In genomic region chr16:13673114-13673513, GRCm38 (mm10) we compare ENCODE assay signal across 8 mouse cellular contexts. TPM values are rescaled to one million over a fixed set of nuclear protein-coding genes. Genes with fewer than 3 reads are reported as not detected.
DNase-seq lines count a peak whose midpoint lies in the region; ATAC-seq and TF ChIP-seq lines count a peak whose summit lies in the region.

No protein-coding gene starts in this region.

- 79% methylated on average over 5 of the region's 5 CpGs for WGBS in heart, embryonic 15.5 days
- WGBS in hindbrain, embryonic 13.5 days, result 79% methylated on average over 5 of the region's 5 CpGs
- 80% methylated on average over 5 of the region's 5 CpGs for WGBS in midbrain, embryonic 10.5 days

- intact Hi-C loops in heart, postnatal 10 days (cut with DNase I), result loop anchor here (5.0 to 10.0 kb wide), 2 partner anchors 229 to 482 kb away; partner anchors contain the start of genes Mpv17l and Pdxdc1
- intact Hi-C loops in gastrocnemius, postnatal 14 days (cut with DNase I; ENCODE audit: low total_unique reads), result no loop called here

- H3K27ac ChIP-seq in heart, embryonic 15.5 days, result no peak overlapping the region
- H3K27ac ChIP-seq in bone marrow macrophage, adult 2 months (ENCODE audit: insufficient read depth, low read depth, low read length), result no peak overlapping the region
- H3K27ac ChIP-seq in hindbrain, embryonic 13.5 days, result no peak overlapping the region
- H3K27ac ChIP-seq in midbrain, embryonic 10.5 days (replicated peaks), result no peak overlapping the region

- H3K9me3 ChIP-seq in heart, embryonic 15.5 days (replicated peaks), result no peaks in the 10 kb centered on the region
- no peaks in the 10 kb centered on the region for H3K9me3 ChIP-seq in hindbrain, embryonic 13.5 days
- H3K9me3 ChIP-seq in midbrain, embryonic 10.5 days (replicated peaks), result no peaks in the 10 kb centered on the region

- H3K36me3 ChIP-seq in heart, embryonic 15.5 days, result peaks cover 15% of the 10 kb centered on the region
- H3K36me3 ChIP-seq in hindbrain, embryonic 13.5 days, result peaks cover 15% of the 10 kb centered on the region
- H3K36me3 ChIP-seq in midbrain, embryonic 10.5 days, result peaks cover 26% of the 10 kb centered on the region

- no peak for ATAC-seq in heart, embryonic 15.5 days (replicated peaks; ENCODE audit: insufficient number of reproducible peaks, insufficient read depth, low FRiP score, low read depth)
- ATAC-seq in hindbrain, embryonic 13.5 days (ENCODE audit: low FRiP score), result no peak
- ATAC-seq in activated CD4-positive, CD25-positive, alpha-beta regulatory T cell, adult 4 months, result no peak

- no peak for DNase-seq in heart, postnatal 10 days
- no peak for DNase-seq in midbrain, embryonic 10.5 days (ENCODE audit: low spot score)
- DNase-seq in layer of hippocampus, adult 8-10 months (ENCODE audit: low spot score in 2 of 2), result no peak
- no peak for DNase-seq in gastrocnemius, postnatal 14 days

- TF ChIP-seq POLR2A in bone marrow macrophage, adult 2 months (IDR thresholded peaks at IDR 0.05; ENCODE audit: borderline replicate concordance, low read depth, low read length), result no peak

- no peak overlapping the region for H3K9ac ChIP-seq in heart, embryonic 15.5 days
- H3K9ac ChIP-seq in hindbrain, embryonic 13.5 days, result no peak overlapping the region

- no peak for TF ChIP-seq CTCF in bone marrow macrophage, adult 2 months (IDR thresholded peaks at IDR 0.05; ENCODE audit: low read depth, low read length)

- H3K4me3 ChIP-seq in heart, embryonic 15.5 days, result peak overlapping the region; percentile 95
- peak overlapping the region; percentile 77 for H3K4me3 ChIP-seq in bone marrow macrophage, adult 2 months (ENCODE audit: insufficient read depth, low read length)
- peak overlapping the region; percentile 94 for H3K4me3 ChIP-seq in hindbrain, embryonic 13.5 days
- peak overlapping the region; percentile 100 for H3K4me3 ChIP-seq in midbrain, embryonic 10.5 days

- peak overlapping the region; percentile 65 for H3K4me2 ChIP-seq in heart, embryonic 15.5 days
- peak overlapping the region; percentile 83 for H3K4me2 ChIP-seq in hindbrain, embryonic 13.5 days

- peaks cover 16% of the 10 kb centered on the region for H3K4me1 ChIP-seq in heart, embryonic 15.5 days (replicated peaks)
- H3K4me1 ChIP-seq in bone marrow macrophage, adult 2 months (ENCODE audit: control insufficient read depth, insufficient read depth, low read length), result peaks cover 8% of the 10 kb centered on the region
- H3K4me1 ChIP-seq in hindbrain, embryonic 13.5 days (replicated peaks), result peaks cover 22% of the 10 kb centered on the region
- peaks cover 11% of the 10 kb centered on the region for H3K4me1 ChIP-seq in midbrain, embryonic 10.5 days

- no peaks in the 10 kb centered on the region for H3K27me3 ChIP-seq in heart, embryonic 15.5 days
- no peaks in the 10 kb centered on the region for H3K27me3 ChIP-seq in hindbrain, embryonic 13.5 days
- H3K27me3 ChIP-seq in midbrain, embryonic 10.5 days (ENCODE audit: low read depth, poor library complexity, severe bottlenecking), result no peaks in the 10 kb centered on the region

RNA-seq across cellular contexts. Expression of gene 3110001I22Rik, which starts 1.4 kb away (rescaled TPM):
- 2.8 and 3.6 TPM in 2 replicates for polyA plus RNA-seq in heart, embryonic 15.5 days (2015; fragmentation: Nextera tagmentation; extraction: Ambion mirVana)
- total RNA-seq in heart, postnatal 10 days (2021), result 1 to 10 TPM; 2.7 to 2.8 TPM
- polyA plus RNA-seq in bone marrow macrophage, adult 2 months (2012; ENCODE audit: insufficient read depth, insufficient read length, missing spikeins), result 3.6 TPM in 2 replicates
- polyA plus RNA-seq in hindbrain, embryonic 13.5 days (2015; fragmentation: Nextera tagmentation; extraction: Ambion mirVana), result 8.5 and 8.9 TPM in 2 replicates
- 8.5 and 9.6 TPM in 2 replicates for polyA plus RNA-seq in midbrain, embryonic 10.5 days (2016; fragmentation: Nextera tagmentation; extraction: Ambion mirVana)
- 1 to 10 TPM; 9.2 to 9.4 TPM for polyA plus RNA-seq in activated CD4-positive, CD25-positive, alpha-beta regulatory T cell, adult 4 months (2017; shearing (Covaris generic))
- 1 to 10 TPM; 3.8 to 6.5 (median 5.9) TPM for total RNA-seq in layer of hippocampus, adult 8-10 months (2022)
- 1 to 10 TPM; 1.7 to 2.3 TPM for total RNA-seq in gastrocnemius, postnatal 14 days (2021)

RNA-seq across cellular contexts. Expression of gene Bfar, which starts 1.5 kb away (rescaled TPM):
- polyA plus RNA-seq in heart, embryonic 15.5 days (2015; fragmentation: Nextera tagmentation; extraction: Ambion mirVana), result 33.8 and 38.8 TPM in 2 replicates
- 10 to 100 TPM; 41.2 to 44.2 TPM for total RNA-seq in heart, postnatal 10 days (2021)
- polyA plus RNA-seq in bone marrow macrophage, adult 2 months (2012; ENCODE audit: insufficient read depth, insufficient read length, missing spikeins), result 37.5 and 51.0 TPM in 2 replicates
- polyA plus RNA-seq in hindbrain, embryonic 13.5 days (2015; fragmentation: Nextera tagmentation; extraction: Ambion mirVana), result 51.5 and 54.6 TPM in 2 replicates
- 38.8 and 41.7 TPM in 2 replicates for polyA plus RNA-seq in midbrain, embryonic 10.5 days (2016; fragmentation: Nextera tagmentation; extraction: Ambion mirVana)
- 10 to 100 TPM; 45.0 to 56.9 TPM for polyA plus RNA-seq in activated CD4-positive, CD25-positive, alpha-beta regulatory T cell, adult 4 months (2017; shearing (Covaris generic))
- total RNA-seq in layer of hippocampus, adult 8-10 months (2022), result 10 to 100 TPM; 36.8 to 44.7 (median 42.0) TPM
- total RNA-seq in gastrocnemius, postnatal 14 days (2021), result 10 to 100 TPM; 28.2 to 34.2 TPM

RNA-seq across cellular contexts. Expression of gene Parn, which starts 5.1 kb away (rescaled TPM):
- polyA plus RNA-seq in heart, embryonic 15.5 days (2015; fragmentation: Nextera tagmentation; extraction: Ambion mirVana), result 25.6 and 30.6 TPM in 2 replicates
- 10 to 100 TPM; 18.1 to 18.4 TPM for total RNA-seq in heart, postnatal 10 days (2021)
- polyA plus RNA-seq in bone marrow macrophage, adult 2 months (2012; ENCODE audit: insufficient read depth, insufficient read length, missing spikeins), result 11.6 and 14.7 TPM in 2 replicates
- polyA plus RNA-seq in hindbrain, embryonic 13.5 days (2015; fragmentation: Nextera tagmentation; extraction: Ambion mirVana), result 36.2 and 37.3 TPM in 2 replicates
- 45.7 and 47.2 TPM in 2 replicates for polyA plus RNA-seq in midbrain, embryonic 10.5 days (2016; fragmentation: Nextera tagmentation; extraction: Ambion mirVana)
- polyA plus RNA-seq in activated CD4-positive, CD25-positive, alpha-beta regulatory T cell, adult 4 months (2017; shearing (Covaris generic)), result 10 to 100 TPM; 28.1 to 32.5 TPM
- total RNA-seq in layer of hippocampus, adult 8-10 months (2022), result 10 to 100 TPM; 24.0 to 30.4 (median 30.0) TPM
- total RNA-seq in gastrocnemius, postnatal 14 days (2021), result 10 to 100 TPM in 1 of 2 experiments, 1 to 10 TPM in 1; 9.0 to 11.8 TPM

RNA-seq across cellular contexts. Expression of gene Pla2g10, which starts 57.7 kb away (rescaled TPM):
- polyA plus RNA-seq in heart, embryonic 15.5 days (2015; fragmentation: Nextera tagmentation; extraction: Ambion mirVana), result 0.18 and 0.68 TPM in 2 replicates
- not detected for total RNA-seq in heart, postnatal 10 days (2021)
- not detected in 2 replicates for polyA plus RNA-seq in bone marrow macrophage, adult 2 months (2012; ENCODE audit: insufficient read depth, insufficient read length, missing spikeins)
- 0.56 and 1.1 TPM in 2 replicates for polyA plus RNA-seq in hindbrain, embryonic 13.5 days (2015; fragmentation: Nextera tagmentation; extraction: Ambion mirVana)
- 0.14 TPM in 1 of 2 replicates, not detected in the other for polyA plus RNA-seq in midbrain, embryonic 10.5 days (2016; fragmentation: Nextera tagmentation; extraction: Ambion mirVana)
- polyA plus RNA-seq in activated CD4-positive, CD25-positive, alpha-beta regulatory T cell, adult 4 months (2017; shearing (Covaris generic)), result not detected
- total RNA-seq in layer of hippocampus, adult 8-10 months (2022), result not detected
- total RNA-seq in gastrocnemius, postnatal 14 days (2021), result not detected
